Mouse (Mus musculus): ENCODE measurements around the gene Trim41. TPM values are rescaled to one million over a fixed set of nuclear protein-coding genes. Genes with fewer than 3 reads are reported as not detected.

The Trim41 gene
- polyA plus RNA-seq, 1 experiment from 2014 or later = 5.5 TPM

Other genes with a start within 250 kb of the Trim41 start
- gene Rack1, start 17.0 kb downstream of the Trim41 start, polyA plus RNA-seq (2015; fragmentation: Nextera tagmentation; extraction: Ambion mirVana) = 988 and 1,015 TPM in 2 replicates
- 1.1 and 2.1 TPM in 2 replicates for gene Trim7, start 8.8 kb upstream of the Trim41 start, polyA plus RNA-seq (2015; fragmentation: Nextera tagmentation; extraction: Ambion mirVana)
- 7.6 and 8.8 TPM in 2 replicates for gene Gm12184, start 9.3 kb upstream of the Trim41 start, polyA plus RNA-seq (2015; fragmentation: Nextera tagmentation; extraction: Ambion mirVana)
- 57.1 and 61.0 TPM in 2 replicates for gene Irgm1, start 54.3 kb upstream of the Trim41 start, polyA plus RNA-seq (2015; fragmentation: Nextera tagmentation; extraction: Ambion mirVana)
- gene Gm5431, start 84.9 kb upstream of the Trim41 start, polyA plus RNA-seq (2015; fragmentation: Nextera tagmentation; extraction: Ambion mirVana) = 0.29 and 0.46 TPM in 2 replicates
- 6.3 and 9.0 TPM in 2 replicates for gene Psme2b, start 128.8 kb upstream of the Trim41 start, polyA plus RNA-seq (2015; fragmentation: Nextera tagmentation; extraction: Ambion mirVana)
- gene Olfr56, start 161.5 kb upstream of the Trim41 start, polyA plus RNA-seq (2015; fragmentation: Nextera tagmentation; extraction: Ambion mirVana) = 0.25 and 0.36 TPM in 2 replicates
- gene 9930111J21Rik1, start 162.0 kb upstream of the Trim41 start, polyA plus RNA-seq (2015; fragmentation: Nextera tagmentation; extraction: Ambion mirVana) = 1.8 and 2.1 TPM in 2 replicates
- gene Gm12185, start 174.9 kb upstream of the Trim41 start, polyA plus RNA-seq (2015; fragmentation: Nextera tagmentation; extraction: Ambion mirVana) = 0.93 and 1.2 TPM in 2 replicates
- 59.3 and 61.7 TPM in 2 replicates for gene Tgtp1, start 176.8 kb upstream of the Trim41 start, polyA plus RNA-seq (2015; fragmentation: Nextera tagmentation; extraction: Ambion mirVana)
- 1.1 and 1.5 TPM in 2 replicates for gene 9930111J21Rik2, start 233.9 kb upstream of the Trim41 start, polyA plus RNA-seq (2015; fragmentation: Nextera tagmentation; extraction: Ambion mirVana)
- 58.7 and 59.3 TPM in 2 replicates for gene Tgtp2, start 246.9 kb upstream of the Trim41 start, polyA plus RNA-seq (2015; fragmentation: Nextera tagmentation; extraction: Ambion mirVana)

Measured in thymus, postnatal 0 days (tissue).